15 mouse cellular contexts compared by ENCODE assay signal in genomic region chr13:35726025-35726424, GRCm38 (mm10).
"Had no signal": no experiment of that assay in that cellular context is flagged by ENCODE, and none has a peak within 500 bp of the region (broad histone marks: within the 10 kb centered on the region; RNA-seq: fewer than 3 reads in every experiment).

No protein-coding gene starts in this region.

- H3K4me2 ChIP-seq: neural tube, embryonic 15.5 days; stomach, embryonic 15.5 days had no signal

- H3K4me3 ChIP-seq: neural tube, embryonic 15.5 days; stomach, embryonic 15.5 days had no signal

- H3K36me3 ChIP-seq: neural tube, embryonic 15.5 days; stomach, embryonic 15.5 days had no signal

- H3K27ac ChIP-seq: neural tube, embryonic 15.5 days; stomach, embryonic 15.5 days; stomach, postnatal 0 days had no signal

- H3K27me3 ChIP-seq: neural tube, embryonic 15.5 days; stomach, embryonic 15.5 days had no signal

- DNase-seq: retina, postnatal 1 day; right cerebral cortex, adult 18-20 months; right cerebral cortex, postnatal 14 days; right cerebral cortex, postnatal 25 days; right cerebral cortex, postnatal 4 days; spleen, adult 18-20 months; thymus, adult 18-20 months; thymus, adult 2 months; thymus, postnatal 14 days; thymus, postnatal 25 days; thymus, postnatal 36 days; thymus, postnatal 4 days had no signal

- H3K9ac ChIP-seq: neural tube, embryonic 15.5 days; stomach, embryonic 15.5 days had no signal

- H3K9me3 ChIP-seq: neural tube, embryonic 15.5 days; stomach, embryonic 15.5 days had no signal

- H3K4me1 ChIP-seq: neural tube, embryonic 15.5 days; stomach, embryonic 15.5 days had no signal
